Mouse (Mus musculus): ENCODE results near the gene Rapgef1.

GRCm38 (mm10) chr2:29620301-29620827, 844 bp downstream of the Rapgef1 start:
- TF ChIP-seq EP300 (IDR thresholded peaks at IDR 0.05) (no peak), CTCF (IDR thresholded peaks at IDR 0.05) (no peak)

Data from lung, postnatal 0 days (tissue).